Mouse (Mus musculus) erythroblast, embryonic 14.5 days (primary cell): ENCODE results near the gene Tnrc6a.

Experiments used
- GATA1 ChIP-seq: IDR thresholded peaks from 2 replicates; pipeline ENCODE4 v1.6.1; 2012; ENCODE audit warnings: low read length, inconsistent platforms, mixed read lengths
- TAL1 ChIP-seq: IDR thresholded peaks from 3 replicates; pipeline ENCODE4 v1.6.1; 2012; ENCODE audit warnings: low read length, inconsistent platforms, mixed read lengths

DNA sequence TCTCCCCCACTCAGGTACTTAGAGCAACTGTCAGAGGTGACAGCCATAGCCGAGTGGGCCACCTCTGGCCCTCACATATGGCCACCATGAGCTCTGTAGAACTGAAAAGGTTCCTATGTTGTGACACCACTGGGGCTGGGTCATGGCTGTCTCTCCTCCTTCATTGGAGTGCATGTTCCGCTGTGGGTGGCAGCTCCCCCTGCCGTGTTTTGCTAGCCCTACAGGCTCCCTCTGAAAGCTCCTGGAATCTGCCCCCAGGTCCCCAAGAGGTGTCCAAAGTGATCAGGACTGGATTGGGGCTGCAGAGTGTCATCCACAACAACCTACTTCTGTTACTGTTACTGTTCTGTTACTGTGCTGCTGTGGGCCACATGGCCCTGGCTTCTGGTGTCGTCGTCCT, 88.6 kb downstream of the Tnrc6a start:
- TF ChIP-seq TAL1 (no peak), GATA1 (no peak)
